Comparison of ENCODE assay signal across 8 mouse cellular contexts in the genomic region with DNA sequence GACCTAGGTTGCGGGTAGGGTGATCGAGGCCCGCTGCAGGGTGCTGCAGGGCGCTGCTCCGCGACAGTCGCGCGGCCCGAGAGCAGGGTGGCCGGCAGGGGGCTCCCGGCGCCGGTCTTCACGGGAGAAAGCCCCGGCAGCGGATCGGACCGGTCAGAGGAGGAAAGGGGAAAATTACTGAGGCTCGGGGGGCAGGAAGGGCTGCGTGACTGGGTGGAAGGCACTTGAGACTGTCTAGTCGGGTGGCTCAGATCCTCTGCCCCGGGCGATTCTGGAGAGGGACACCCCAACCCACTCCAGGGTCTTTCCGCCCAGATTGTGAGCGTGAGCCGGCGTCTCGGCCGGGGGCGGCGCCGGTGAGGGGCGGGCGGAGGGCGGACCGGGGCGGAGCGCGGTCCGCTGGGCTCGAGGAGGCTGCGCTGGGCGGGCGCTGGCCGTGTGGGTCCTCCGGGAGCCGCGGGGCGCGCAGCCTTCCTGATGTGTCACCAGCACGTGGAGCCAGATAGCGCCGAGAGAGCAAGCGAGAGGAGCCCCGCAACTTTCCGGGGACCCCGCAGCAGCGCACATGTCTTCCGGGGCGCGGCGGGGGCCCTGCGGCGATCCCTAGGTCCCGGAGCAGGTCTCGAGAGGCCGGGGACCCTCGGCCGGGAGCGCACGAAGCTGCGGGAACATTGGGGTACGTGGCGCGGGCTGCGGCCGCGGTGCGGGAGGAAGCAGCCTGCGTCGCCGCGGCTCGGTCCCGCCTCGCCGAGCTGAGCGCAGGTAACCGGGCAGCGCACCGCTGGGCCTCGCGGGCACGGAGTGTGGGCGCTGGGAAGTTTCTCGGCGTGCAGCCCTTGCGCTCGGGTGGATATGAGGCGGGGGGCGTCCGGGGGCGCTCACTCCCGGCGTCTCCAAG.
DNase-seq lines count a peak whose midpoint lies in the region; ATAC-seq and TF ChIP-seq lines count a peak whose summit lies in the region.

No protein-coding gene starts in this region.

- H3K9ac ChIP-seq in forebrain, embryonic 14.5 days (ENCODE audit: low read length): peak overlapping the region; percentile 64
- peak overlapping the region; percentile 79 for H3K9ac ChIP-seq in lung, embryonic 16.5 days (ENCODE audit: low read length)

- H3K4me2 ChIP-seq in forebrain, embryonic 14.5 days (ENCODE audit: low read length): peak overlapping the region; percentile 99
- peak overlapping the region; percentile 100 for H3K4me2 ChIP-seq in lung, embryonic 16.5 days (ENCODE audit: low read depth, low read length)

- DNase-seq in CD8-positive naive resting alpha-beta T cell, adult 2 months (ENCODE audit: low read depth in 2 of 2, low spot score in 2 of 2): peak; percentile 38 to 44
- peak; percentile 78 for DNase-seq in forebrain, embryonic 14.5 days (ENCODE audit: low spot score)
- DNase-seq in heart, postnatal 36 days: peak; percentile 89 to 95
- peak; percentile 60 to 77 for DNase-seq in layer of hippocampus, adult 2 months (ENCODE audit: low spot score in 2 of 2)
- peak; percentile 68 for DNase-seq in ovary, adult 18-20 months (ENCODE audit: low spot score)
- DNase-seq in thymus, postnatal 0 days (ENCODE audit: low spot score): peak; percentile 55

- peak; percentile 88 for TF ChIP-seq CTCF in layer of hippocampus, adult 2 months (conservative IDR thresholded peaks at IDR 0.05)

- peak; percentile 87 for ATAC-seq in forebrain, embryonic 14.5 days
- ATAC-seq in lung, embryonic 16.5 days (ENCODE audit: low read depth): peak; percentile 96

- peak overlapping the region; percentile 92 for H3K27ac ChIP-seq in brown adipose tissue, adult 24 weeks (replicated peaks; ENCODE audit: low read depth, low read length)
- H3K27ac ChIP-seq in forebrain, embryonic 14.5 days (ENCODE audit: low read depth, low read length): no peak overlapping the region
- H3K27ac ChIP-seq in layer of hippocampus, adult 2 months: peak overlapping the region; percentile 56
- H3K27ac ChIP-seq in lung, embryonic 16.5 days (ENCODE audit: low read length): peak overlapping the region; percentile 39

- H3K27me3 ChIP-seq in forebrain, embryonic 14.5 days (replicated peaks; ENCODE audit: control insufficient read depth, insufficient read depth, low read length): peaks cover 26% of the 10 kb centered on the region
- H3K27me3 ChIP-seq in lung, embryonic 16.5 days (ENCODE audit: control insufficient read depth, insufficient read depth, low read depth, low read length): peaks cover 15% of the 10 kb centered on the region

- intact Hi-C loops in heart, postnatal 36 days (cut with DNase I): loop anchor here (2.0 kb wide), 2 partner anchors 28 to 210 kb away; no protein-coding TSS in a partner anchor

- H3K4me1 ChIP-seq in brown adipose tissue, adult 24 weeks (ENCODE audit: control insufficient read depth, insufficient read depth, insufficient read length, low read length): 0 out of 2 replicates have a peak, but pooled peaks cover 3% of the 10 kb centered on the region
- peaks cover 4% of the 10 kb centered on the region for H3K4me1 ChIP-seq in forebrain, embryonic 14.5 days (ENCODE audit: control insufficient read depth, insufficient read depth, low read length)
- H3K4me1 ChIP-seq in lung, embryonic 16.5 days (replicated peaks; ENCODE audit: control insufficient read depth, insufficient read depth, low read length): peaks cover 34% of the 10 kb centered on the region

- peak overlapping the region; percentile 78 for H3K4me3 ChIP-seq in brown adipose tissue, adult 24 weeks (ENCODE audit: insufficient read depth, low read depth, low read length)
- peak overlapping the region; percentile 59 for H3K4me3 ChIP-seq in forebrain, embryonic 14.5 days (ENCODE audit: low read depth, low read length)
- H3K4me3 ChIP-seq in layer of hippocampus, adult 2 months: peak overlapping the region; percentile 75
- H3K4me3 ChIP-seq in lung, embryonic 16.5 days (ENCODE audit: low read length): peak overlapping the region; percentile 77

- no peaks in the 10 kb centered on the region for H3K36me3 ChIP-seq in forebrain, embryonic 14.5 days (ENCODE audit: control insufficient read depth, insufficient read depth, low read length)
- H3K36me3 ChIP-seq in lung, embryonic 16.5 days (ENCODE audit: control insufficient read depth, insufficient read depth, low read length): no peaks in the 10 kb centered on the region

- H3K9me3 ChIP-seq in forebrain, embryonic 14.5 days (replicated peaks; ENCODE audit: control insufficient read depth, low read length): no peaks in the 10 kb centered on the region
- no peaks in the 10 kb centered on the region for H3K9me3 ChIP-seq in lung, embryonic 16.5 days (ENCODE audit: control insufficient read depth, low read length)

- under 1% methylated on average over 101 of the region's 106 CpGs for WGBS in forebrain, embryonic 14.5 days
- under 1% methylated on average over 98 of the region's 106 CpGs for WGBS in lung, embryonic 16.5 days

Comparison
In these comparisons a context has a peak if more than half of its experiments do, and no peak if none do; other contexts are left out.
1. DNase-seq: peak in every context shown above with its lines; median percentile 92 in heart, postnatal 36 days; 78 in forebrain, embryonic 14.5 days; 68 in layer of hippocampus, adult 2 months; 68 in ovary, adult 18-20 months; 55 in thymus, postnatal 0 days; 41 in CD8-positive naive resting alpha-beta T cell, adult 2 months.